In genomic region chr13:37559056-37559455, GRCm38 (mm10) we compare ENCODE assay signal across 15 mouse cellular contexts.
"Had no signal": no experiment of that assay in that cellular context is flagged by ENCODE, and none has a peak within 500 bp of the region (broad histone marks: within the 10 kb centered on the region; RNA-seq: fewer than 3 reads in every experiment).

No protein-coding gene starts in this region.

- H3K9me3 ChIP-seq: limb, embryonic 13.5 days; liver, embryonic 15.5 days; midbrain, embryonic 12.5 days; neural tube, embryonic 15.5 days; stomach, embryonic 15.5 days had no signal

- H3K36me3 ChIP-seq: limb, embryonic 13.5 days; liver, embryonic 15.5 days; midbrain, embryonic 12.5 days; neural tube, embryonic 15.5 days; stomach, embryonic 15.5 days had no signal

- H3K27me3 ChIP-seq: limb, embryonic 13.5 days; liver, embryonic 15.5 days; neural tube, embryonic 15.5 days; stomach, embryonic 15.5 days had no signal

- H3K4me3 ChIP-seq: limb, embryonic 13.5 days; liver, embryonic 15.5 days; midbrain, embryonic 12.5 days; myocyte; neural tube, embryonic 15.5 days; stomach, embryonic 15.5 days had no signal

- DNase-seq: kidney, adult 8-10 months; kidney, postnatal 25 days; left cerebral cortex, postnatal 4 days; lung, embryonic 14.5 days; lung, postnatal 10 days; lung, postnatal 4 days; right cerebral cortex, postnatal 4 days; spleen, adult 18-20 months had no signal

- ATAC-seq: intestine, postnatal 0 days had no signal
